Mouse (Mus musculus) myocyte (in vitro differentiated cells): ENCODE measurements at regions not wholly inside any gene's neighbourhood (a gene's known extent, or its start where the extent isn't known, plus 50 kb on each side); places are given as distances from the start of the nearest gene placed in this dataset.

ENCODE experiments used
- CEBPB ChIP-seq: IDR thresholded peaks from 2 replicates; pipeline ENCODE4 v1.6.1; 2011; ENCODE audit warnings: mild to moderate bottlenecking, moderate library complexity; ENCODE audit not compliant: poor library complexity, insufficient read depth, severe bottlenecking
- E2F4 ChIP-seq: IDR thresholded peaks from one replicate; pipeline ENCODE4 v1.6.1; 2011; ENCODE audit warnings: mild to moderate bottlenecking, control low read depth, moderate library complexity; ENCODE audit not compliant: insufficient read depth
- MAX ChIP-seq: IDR thresholded peaks from one replicate; pipeline ENCODE4 v1.6.1; 2011; ENCODE audit warnings: low read depth, mild to moderate bottlenecking, control low read depth
- MYOD1 ChIP-seq, 3 experiments: IDR thresholded peaks; one replicate each; pipeline ENCODE4 v1.6.1; 2011; ENCODE audit warnings: control low read depth in 2 of 3, low read depth in 2 of 3, mild to moderate bottlenecking in 2 of 3, moderate library complexity in 1 of 3; ENCODE audit not compliant: insufficient read length in 2 of 3, control insufficient read depth in 1 of 3
- POLR2A ChIP-seq: IDR thresholded peaks from one replicate; pipeline ENCODE4 v1.6.1; 2011; ENCODE audit warnings: low read depth, mild to moderate bottlenecking, control low read depth, moderate library complexity; ENCODE audit not compliant: insufficient read length
- POLR2AphosphoS2 ChIP-seq: IDR thresholded peaks from one replicate; pipeline ENCODE4 v1.6.1; 2011; ENCODE audit warnings: low read depth, control low read depth; ENCODE audit not compliant: insufficient read length
- REST ChIP-seq: IDR thresholded peaks from one replicate; pipeline ENCODE4 v1.6.1; 2011; ENCODE audit warnings: mild to moderate bottlenecking, control low read depth, moderate library complexity; ENCODE audit not compliant: insufficient read depth, insufficient read length
- SRF ChIP-seq: IDR thresholded peaks from one replicate; pipeline ENCODE4 v1.6.1; 2011; ENCODE audit warnings: low read depth; ENCODE audit not compliant: control insufficient read depth, insufficient read length
- TCF12 ChIP-seq: IDR thresholded peaks from one replicate; pipeline ENCODE4 v1.6.1; 2011; ENCODE audit warnings: mild to moderate bottlenecking, control low read depth; ENCODE audit not compliant: poor library complexity, insufficient read depth, severe bottlenecking
- TCF3 ChIP-seq: IDR thresholded peaks from one replicate; pipeline ENCODE4 v1.6.1; 2011; ENCODE audit warnings: low read depth, control low read depth; ENCODE audit not compliant: insufficient read length
- USF1 ChIP-seq: IDR thresholded peaks from one replicate; pipeline ENCODE4 v1.6.1; 2011; ENCODE audit warnings: low read depth, mild to moderate bottlenecking, control low read depth, moderate library complexity

DNA sequence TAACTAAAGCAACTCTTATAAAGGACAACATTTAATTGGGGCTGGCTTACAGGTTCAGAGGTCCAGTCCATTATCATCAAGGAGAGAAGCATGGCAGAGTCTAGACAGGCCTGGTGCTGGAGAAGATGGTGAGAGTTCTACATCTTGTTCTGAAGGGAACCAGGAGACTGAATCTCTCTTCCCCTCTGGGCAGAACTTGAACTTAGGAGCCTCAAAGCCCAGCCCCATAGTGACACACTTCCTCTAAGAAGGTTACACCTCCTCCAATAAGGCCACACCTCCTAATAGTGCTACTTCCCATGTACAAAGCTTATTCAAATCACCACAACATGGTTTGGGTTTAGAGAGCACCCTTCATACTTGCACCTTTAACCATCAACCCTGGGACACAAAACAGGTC lies 136.5 kb upstream of the Nabp1 start:
- TF ChIP-seq USF1 (no peak), POLR2A (no peak), SRF (no peak), CEBPB (no peak), MYOD1 (IDR thresholded peaks at IDR 0.05; ENCODE audit: control insufficient read depth in 1 of 3, insufficient read length in 2 of 3, low read depth in 2 of 3) (no peak), POLR2AphosphoS2 (no peak), TCF12 (no peak), E2F4 (no peak), MAX (no peak), REST (no peak), TCF3 (no peak)
